Mouse (Mus musculus) liver, postnatal 0 days (tissue): ENCODE measurements around the gene Nfkbie. TPM values are rescaled to one million over a fixed set of nuclear protein-coding genes. Genes with fewer than 3 reads are reported as not detected.
A peak's percentile ranks its signal among the peaks of the same experiment; 100 is the strongest.

Experiments used
- ATAC-seq: fragments of 200-750 bp; cut with Nextera tagmentation; 2 replicates; pipeline ENCODE4 v1.8.0; 2017; ENCODE audit warnings: mild to moderate bottlenecking, moderate library complexity
- DNase-seq: peaks from one replicate; pipeline ENCODE4 v3.0.0-alpha.2; 2016
- H3K27ac ChIP-seq: fragments of 300-500 bp; sonication (generic); 2 replicates; pipeline ENCODE4 v1.5.1; 2014; ENCODE audit warnings: antibody characterized with exemption, moderate library complexity, mild to moderate bottlenecking, low read depth
- H3K27me3 ChIP-seq: fragments of 300-500 bp; sonication (generic); 2 replicates; pipeline ENCODE4 v1.6.1; 2014; ENCODE audit warnings: low read length, control low read depth, mixed read lengths; ENCODE audit not compliant: insufficient read depth
- H3K36me3 ChIP-seq: fragments of 300-500 bp; sonication (generic); replicated peaks from 2 replicates; pipeline ENCODE4 v1.6.1; 2014; ENCODE audit warnings: mild to moderate bottlenecking, control low read depth, low read length, moderate library complexity, mixed read lengths; ENCODE audit not compliant: insufficient read depth
- H3K4me1 ChIP-seq: fragments of 300-500 bp; sonication (generic); 2 replicates; pipeline ENCODE4 v1.6.1; 2014; ENCODE audit warnings: antibody characterized with exemption, mild to moderate bottlenecking, control low read depth; ENCODE audit not compliant: insufficient read depth
- H3K4me2 ChIP-seq: fragments of 300-500 bp; sonication (generic); 2 replicates; pipeline ENCODE4 v1.6.1; 2014; ENCODE audit warnings: low read depth, mild to moderate bottlenecking, low read length, moderate library complexity, mixed read lengths
- H3K4me3 ChIP-seq: fragments of 300-500 bp; sonication (generic); 2 replicates; pipeline ENCODE4 v1.5.1; 2014; ENCODE audit warnings: low read depth, low read length
- H3K9ac ChIP-seq: fragments of 300-500 bp; sonication (generic); replicated peaks from 2 replicates; pipeline ENCODE4 v1.6.1; 2014; ENCODE audit warnings: mild to moderate bottlenecking, moderate library complexity
- H3K9me3 ChIP-seq: fragments of 300-500 bp; sonication (generic); 2 replicates; pipeline ENCODE4 v1.6.1; 2016; ENCODE audit warnings: mild to moderate bottlenecking, control low read depth, low read length, mixed read lengths
- CTCF ChIP-seq: sonication (generic); IDR thresholded peaks from 2 replicates; pipeline ENCODE4 v1.5.1; 2016; ENCODE audit warnings: antibody characterized with exemption, low read depth
- EP300 ChIP-seq: IDR thresholded peaks from 2 replicates; pipeline ENCODE4 v1.6.1; 2016; ENCODE audit warnings: antibody characterized with exemption, low read depth, mild to moderate bottlenecking
- WGBS: fragments of 180-500 bp; shearing (Covaris S2); extraction: QIAGEN DNeasy Blood & Tissue Kit; methylation state at CpG from one replicate; pipeline ENCODE4 v1.1.7; 2014; ENCODE audit not compliant: insufficient replicate concordance; 5-methylcytosine and 5-hydroxymethylcytosine counted together
- polyA plus RNA-seq: library from polyadenylated mRNA; unstranded; fragments of >200 nt; fragmentation: Nextera tagmentation; extraction: Ambion mirVana; gene quantifications from 2 replicates; pipeline ENCODE4 v1.2.1, GENCODE M21; 2015

The Nfkbie gene
- polyA plus RNA-seq, 1 experiment from 2014 or later: 2.8 TPM

GRCm38 (mm10) chr17:45550253-45550652 is 5.2 kb upstream of the Nfkbie start:
- no peaks in the 10 kb centered on the region for H3K9me3 ChIP-seq
- no peak for TF ChIP-seq CTCF
- no peak for TF ChIP-seq EP300
- no peak overlapping the region for H3K9ac ChIP-seq
- DNase-seq (no peak), ATAC-seq (no peak)
- 34% methylated on average over 5 of the region's 5 CpGs for WGBS
- no peak overlapping the region for H3K4me3 ChIP-seq
- H3K4me2 ChIP-seq: no peak overlapping the region
- H3K4me1 ChIP-seq: peaks cover 10% of the 10 kb centered on the region
- no peaks in the 10 kb centered on the region for H3K36me3 ChIP-seq
- peaks cover 64% of the 10 kb centered on the region for H3K27me3 ChIP-seq
- no peak overlapping the region for H3K27ac ChIP-seq

GRCm38 (mm10) chr17:45551249-45551796 is 4.2 kb upstream of the Nfkbie start:
- ATAC-seq: no peak
- no peaks in the 10 kb centered on the region for H3K9me3 ChIP-seq
- H3K9ac ChIP-seq: no peak overlapping the region
- H3K4me1 ChIP-seq: peaks cover 10% of the 10 kb centered on the region
- no peak for TF ChIP-seq EP300
- TF ChIP-seq CTCF: no peak
- DNase-seq: no peak
- peaks cover 56% of the 10 kb centered on the region for H3K27me3 ChIP-seq
- H3K27ac ChIP-seq: no peak overlapping the region
- H3K36me3 ChIP-seq: no peaks in the 10 kb centered on the region
- 63% methylated on average over 7 of the region's 7 CpGs for WGBS
- H3K4me3 ChIP-seq: no peak overlapping the region
- H3K4me2 ChIP-seq: no peak overlapping the region

GRCm38 (mm10) chr17:45551816-45552451 is 3.6 kb upstream of the Nfkbie start:
- H3K27me3 ChIP-seq: peaks cover 50% of the 10 kb centered on the region
- no peaks in the 10 kb centered on the region for H3K9me3 ChIP-seq
- no peaks in the 10 kb centered on the region for H3K36me3 ChIP-seq
- H3K4me3 ChIP-seq: no peak overlapping the region
- TF ChIP-seq EP300: no peak
- TF ChIP-seq CTCF: peak; percentile 92
- WGBS: 9% methylated on average over 8 of the region's 8 CpGs
- H3K4me1 ChIP-seq: peaks cover 13% of the 10 kb centered on the region
- ATAC-seq: peak; percentile 59
- H3K27ac ChIP-seq: no peak overlapping the region
- H3K9ac ChIP-seq: no peak overlapping the region
- H3K4me2 ChIP-seq: no peak overlapping the region
- DNase-seq: peak; percentile 83

- Histone ChIP-seq H3K27ac (no peak overlapping the region), H3K9ac (no peak overlapping the region), H3K27me3 (peaks cover 39% of the 10 kb centered on the region), H3K4me1 (peaks cover 18% of the 10 kb centered on the region), H3K4me3 (no peak overlapping the region), H3K9me3 (no peaks in the 10 kb centered on the region), H3K36me3 (no peaks in the 10 kb centered on the region), H3K4me2 (no peak overlapping the region)
- no peak for DNase-seq
- no peak for ATAC-seq
- TF ChIP-seq CTCF: no peak
- no peak for TF ChIP-seq EP300
- 73% methylated on average over 3 of the region's 3 CpGs for WGBS
Measured at GRCm38 (mm10) chr17:45553065-45553464, 2.4 kb upstream of the Nfkbie start.

- Histone ChIP-seq H3K4me2 (no peak overlapping the region), H3K9me3 (no peaks in the 10 kb centered on the region), H3K4me3 (no peak overlapping the region), H3K27ac (no peak overlapping the region), H3K36me3 (peaks cover 5% of the 10 kb centered on the region; the same call in 1 of the 2 replicates), H3K9ac (no peak overlapping the region), H3K27me3 (peaks cover 25% of the 10 kb centered on the region), H3K4me1 (peaks cover 16% of the 10 kb centered on the region)
- DNase-seq (no peak), ATAC-seq (no peak)
- WGBS: 25% methylated on average over 1 of the region's 1 CpGs
- TF ChIP-seq EP300: no peak
- TF ChIP-seq CTCF: no peak
Measured at GRCm38 (mm10) chr17:45554420-45554819, 1.1 kb upstream of the Nfkbie start.

GRCm38 (mm10) chr17:45556107-45556489 is 595 bp downstream of the Nfkbie start:
- Histone ChIP-seq H3K4me1 (peaks cover 16% of the 10 kb centered on the region), H3K4me3 (peak overlapping the region; percentile 63), H3K9me3 (no peaks in the 10 kb centered on the region), H3K27me3 (peaks cover 10% of the 10 kb centered on the region), H3K27ac (peak overlapping the region; percentile 20; the same call in 1 of the 2 replicates), H3K4me2 (peak overlapping the region; percentile 93), H3K36me3 (peaks cover 9% of the 10 kb centered on the region), H3K9ac (peak overlapping the region; percentile 65)
- WGBS: 1% methylated on average over 14 of the region's 14 CpGs
- TF ChIP-seq EP300: no peak
- no peak for TF ChIP-seq CTCF
- DNase-seq (no peak), ATAC-seq (no peak; the same call in 1 of the 2 replicates)
